Mouse (Mus musculus) megakaryocyte progenitor cell, adult 5-6 weeks (primary cell): ENCODE data around the gene Nphp4. TPM values are rescaled to one million over a fixed set of nuclear protein-coding genes. Genes with fewer than 3 reads are reported as not detected.
"Not testable (repeated sequence)": the region's sequence is repeated elsewhere in the genome, so short reads cannot be mapped to it uniquely, and the experiment has no call there.

Experiments
- ATAC-seq: replicated peaks from 2 replicates; pipeline ENCODE4 v1.8.0; 2016; ENCODE audit warnings: mild to moderate bottlenecking, moderate TSS enrichment, inconsistent platforms; ENCODE audit not compliant: poor library complexity
- total RNA-seq, 2 experiments: library from RNA; stranded (forward) in 1 of 2; stranded (reverse) in 1 of 2; fragments of 157-497, 149-512 nt in 1 of 2; fragments of 200-1000 nt in 1 of 2; gene quantifications; 2 replicates each; pipeline versions ENCODE4 v1.2.3 to v1.2.4; 2015 to 2017

The Nphp4 gene
- total RNA-seq, 2 experiments from 2014 or later, result 0.12 to 0.72 TPM

DNA sequence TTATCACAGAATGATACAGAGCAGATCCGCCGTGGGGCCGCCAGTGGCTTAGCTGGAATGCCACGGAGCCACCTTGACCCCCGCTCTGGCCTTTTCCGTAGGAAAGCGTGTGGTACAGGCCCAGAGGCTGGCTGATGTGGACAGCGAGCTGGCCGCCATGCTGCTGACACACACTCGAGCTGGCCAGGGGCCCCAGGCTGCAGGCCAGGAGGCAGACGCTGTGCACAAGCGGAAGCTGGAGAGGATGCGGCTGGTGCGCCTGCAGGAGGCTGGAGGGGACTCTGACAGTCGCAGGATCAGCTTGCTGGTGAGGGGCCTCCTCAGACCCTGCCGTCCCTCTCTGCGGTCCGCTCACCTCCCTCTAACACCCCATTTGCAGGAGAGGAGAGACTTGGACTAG, 77.9 kb downstream of the Nphp4 start:
- no peak for ATAC-seq

DNA sequence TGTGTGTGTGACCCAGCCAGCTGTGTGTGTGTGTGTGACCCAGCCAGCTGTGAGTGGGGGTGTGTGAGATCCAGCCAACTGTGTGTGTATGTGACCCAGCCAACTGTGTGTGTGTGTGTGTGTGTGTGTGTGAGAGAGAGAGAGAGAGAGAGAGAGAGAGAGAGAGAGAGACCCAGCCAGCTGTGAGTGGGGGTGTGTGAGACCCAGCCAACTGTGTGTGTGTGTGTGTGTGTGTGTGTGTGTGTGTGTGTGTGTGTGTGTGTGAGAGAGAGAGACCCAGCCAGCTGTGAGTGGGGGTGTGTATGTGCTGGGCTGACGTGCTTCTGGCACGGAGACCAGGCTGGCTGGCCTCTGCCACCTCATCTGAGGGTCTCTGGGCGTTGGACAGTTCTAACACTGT, 79.3 kb downstream of the Nphp4 start:
- not testable (repeated sequence) for ATAC-seq

DNA sequence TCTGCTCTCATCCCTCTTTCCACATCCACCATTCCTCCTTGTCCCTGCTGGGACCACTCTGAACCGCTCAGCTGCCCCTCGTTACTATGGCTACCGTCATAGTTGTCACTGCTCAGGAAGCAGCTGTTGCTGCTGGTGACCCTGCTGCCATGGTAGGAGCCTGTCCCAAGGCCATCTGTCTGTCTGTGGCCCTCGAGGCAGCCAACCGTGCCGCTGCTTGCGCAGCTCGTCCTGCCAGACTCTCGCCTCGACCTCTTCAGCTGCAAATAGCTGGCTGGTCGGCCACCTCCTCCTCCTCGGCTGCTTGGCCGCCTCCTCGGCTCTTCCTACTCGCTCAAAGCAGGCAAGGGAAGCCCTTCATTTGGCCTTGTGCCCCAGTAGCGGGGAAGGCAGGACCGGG, 81.7 kb downstream of the Nphp4 start:
- no peak for ATAC-seq

DNA sequence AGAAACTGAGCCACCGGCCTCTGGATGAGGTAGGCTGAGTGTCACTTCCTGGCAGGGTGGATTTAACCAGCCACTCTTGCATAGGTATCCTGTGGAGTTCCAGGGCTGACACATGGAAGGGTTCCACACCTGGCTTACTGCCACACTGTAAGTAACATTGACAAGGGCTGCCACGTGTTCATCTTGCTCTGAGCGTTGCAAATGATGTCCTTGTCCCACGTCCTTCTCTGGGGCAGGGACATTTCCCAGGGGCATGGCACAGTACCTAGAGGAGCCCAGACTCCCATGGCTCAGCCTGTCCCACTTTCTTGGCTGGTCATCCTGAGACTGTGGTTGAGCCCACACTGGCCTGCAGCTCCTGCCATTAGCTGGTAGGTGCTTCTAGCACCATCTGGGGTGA, 91.5 kb downstream of the Nphp4 start:
- no peak for ATAC-seq

DNA sequence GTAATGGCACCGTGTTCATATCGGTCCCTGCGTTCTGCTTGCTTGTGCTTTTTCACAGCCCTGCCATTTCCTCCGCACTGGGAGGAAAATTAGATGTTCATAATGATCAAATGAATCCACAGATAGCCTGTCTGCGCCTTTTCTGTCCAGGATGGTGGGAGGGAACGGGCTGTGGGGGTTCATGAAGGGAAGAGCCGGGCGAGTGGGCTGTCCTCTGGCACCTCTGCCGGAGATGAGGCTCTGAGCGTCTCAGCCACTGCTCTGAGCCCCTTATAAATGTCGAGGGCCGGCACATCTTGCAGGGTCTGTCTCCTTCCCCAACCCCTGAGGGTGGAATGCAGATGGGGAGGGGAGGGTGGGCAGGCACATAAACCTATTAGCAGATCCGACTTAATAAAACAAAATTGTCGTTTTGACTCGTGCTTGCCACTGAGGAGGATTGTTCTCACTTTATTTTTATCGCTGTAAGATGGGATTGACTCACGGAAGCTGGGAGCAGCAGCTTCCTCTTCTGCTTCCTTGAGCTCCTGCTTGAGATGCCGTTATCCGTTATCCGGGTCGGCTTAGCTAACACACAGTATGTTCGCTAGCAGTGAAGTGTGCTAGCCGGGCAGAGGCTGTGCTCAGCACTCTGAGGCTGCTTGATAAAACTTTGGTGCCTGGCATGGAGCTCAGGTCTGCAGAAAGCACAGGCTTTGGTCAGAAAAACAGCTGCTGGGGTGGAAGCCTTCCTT, 92.3 kb downstream of the Nphp4 start:
- ATAC-seq, result no peak

DNA sequence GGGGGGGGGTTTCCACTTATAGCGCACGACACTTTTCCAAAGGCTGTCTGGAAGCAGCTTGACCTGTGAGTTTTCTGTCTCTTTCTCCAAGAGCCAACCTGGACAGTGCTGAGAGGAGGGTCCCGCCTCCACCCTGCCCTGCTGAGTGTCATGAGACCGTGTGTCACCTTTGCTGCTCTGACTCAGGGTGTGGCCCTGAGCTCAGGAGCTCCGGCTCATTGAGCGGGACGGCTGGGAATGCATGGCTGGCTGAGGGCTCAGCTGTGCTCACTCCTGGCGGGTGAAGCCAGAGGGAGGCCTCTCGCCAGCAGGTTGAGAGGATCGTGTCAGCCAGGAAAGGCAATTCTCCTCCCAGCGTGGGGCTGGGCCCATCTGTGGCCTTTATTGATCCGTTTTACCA, 97.8 kb downstream of the Nphp4 start:
- ATAC-seq, result no peak

DNA sequence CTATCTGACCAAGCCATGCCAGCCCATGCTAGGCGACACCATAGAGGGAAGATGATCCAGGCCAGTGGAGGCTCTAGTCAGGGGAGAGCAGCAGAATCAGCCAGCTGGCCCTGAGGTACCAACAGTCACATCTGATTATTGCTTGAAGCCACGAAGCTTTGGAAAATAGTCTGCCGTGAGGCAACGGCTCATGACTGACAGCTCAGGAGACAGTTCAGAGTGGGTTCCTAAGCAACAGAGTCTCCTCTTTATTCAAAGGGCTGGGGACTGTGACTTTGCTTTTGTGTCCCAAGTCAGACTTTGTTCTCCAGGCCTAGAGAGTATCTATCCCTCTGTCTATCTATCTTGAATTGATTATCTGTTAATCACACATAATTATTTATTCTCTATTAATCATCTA, 100.3 kb downstream of the Nphp4 start:
- ATAC-seq, result no peak

DNA sequence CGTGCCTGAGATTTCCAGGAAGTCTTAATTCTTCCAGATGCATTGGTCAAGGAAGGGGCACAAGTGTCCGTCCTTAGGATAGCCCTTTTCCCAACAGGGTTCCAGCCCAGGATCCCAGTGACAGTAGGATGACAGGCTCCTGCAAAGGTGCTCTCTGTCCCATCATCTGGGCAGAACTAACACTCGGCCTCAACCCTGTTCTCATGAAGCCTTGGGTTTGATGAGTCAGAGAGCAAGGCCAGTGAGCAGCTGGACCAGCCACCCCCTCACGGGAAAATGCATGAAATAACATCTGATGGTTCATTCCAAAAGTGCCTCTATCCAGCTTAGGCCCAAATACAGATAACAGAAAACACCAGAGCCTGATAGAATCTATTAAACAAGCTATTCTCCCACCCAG, 103.5 kb downstream of the Nphp4 start:
- no peak for ATAC-seq

DNA sequence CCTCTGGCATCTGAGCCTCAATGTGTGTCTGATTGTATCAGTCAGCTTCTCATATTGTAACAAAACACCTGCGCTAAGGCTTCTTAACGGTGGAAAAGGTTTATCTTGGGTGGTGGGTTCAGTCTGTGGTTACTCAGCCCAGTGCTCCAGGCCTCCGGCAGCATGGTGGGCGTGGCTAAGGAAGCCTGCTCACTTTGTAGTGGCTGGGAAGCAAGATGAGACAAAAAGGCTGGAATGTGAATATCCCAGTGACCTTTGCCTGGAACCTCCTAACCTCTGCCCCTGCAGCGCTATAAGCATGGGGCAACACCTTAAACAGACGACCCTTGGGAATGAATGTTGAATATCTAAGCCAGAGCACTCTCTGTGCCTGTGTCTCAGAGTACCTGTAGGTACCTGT, 105.7 kb downstream of the Nphp4 start:
- no peak for ATAC-seq

DNA sequence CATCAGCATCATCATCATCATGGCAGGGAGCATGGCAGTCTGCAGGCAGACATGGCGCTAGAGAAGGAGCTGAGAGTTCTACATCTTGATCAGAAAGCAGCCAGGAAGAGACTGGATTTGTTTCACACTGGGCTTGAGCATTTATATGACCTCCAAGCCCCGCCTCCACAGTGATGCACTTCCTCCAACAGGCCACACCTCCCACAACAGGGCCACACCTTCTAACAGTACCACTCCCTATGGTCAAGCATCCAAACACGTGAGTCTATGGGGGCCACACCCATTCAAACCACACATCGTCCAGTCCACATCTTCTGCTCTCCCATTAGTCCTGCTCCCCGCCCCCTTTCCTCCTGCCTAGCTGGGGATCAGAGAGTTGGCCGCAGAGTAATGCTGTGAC, 107.1 kb downstream of the Nphp4 start:
- ATAC-seq, result no peak

DNA sequence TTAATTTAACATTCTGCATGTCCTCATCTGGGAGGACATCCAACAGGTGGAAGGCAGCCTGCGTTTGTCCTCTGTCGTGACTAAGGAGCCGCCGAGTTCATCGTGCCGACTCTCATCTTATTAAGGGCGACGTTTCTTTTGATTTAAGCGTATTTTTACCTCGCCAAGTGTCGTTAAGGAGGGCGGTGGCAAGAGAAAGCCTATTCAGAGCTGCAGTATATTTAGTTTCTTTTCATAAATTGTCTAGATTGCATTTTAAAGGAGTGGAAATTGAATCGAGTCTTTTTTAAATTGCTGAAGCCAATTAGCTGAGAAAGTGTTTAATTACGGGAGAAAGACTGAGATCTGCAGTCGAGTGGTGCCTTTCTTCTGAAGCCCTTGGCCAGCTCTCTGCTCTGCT, 109.0 kb downstream of the Nphp4 start:
- ATAC-seq, result no peak

DNA sequence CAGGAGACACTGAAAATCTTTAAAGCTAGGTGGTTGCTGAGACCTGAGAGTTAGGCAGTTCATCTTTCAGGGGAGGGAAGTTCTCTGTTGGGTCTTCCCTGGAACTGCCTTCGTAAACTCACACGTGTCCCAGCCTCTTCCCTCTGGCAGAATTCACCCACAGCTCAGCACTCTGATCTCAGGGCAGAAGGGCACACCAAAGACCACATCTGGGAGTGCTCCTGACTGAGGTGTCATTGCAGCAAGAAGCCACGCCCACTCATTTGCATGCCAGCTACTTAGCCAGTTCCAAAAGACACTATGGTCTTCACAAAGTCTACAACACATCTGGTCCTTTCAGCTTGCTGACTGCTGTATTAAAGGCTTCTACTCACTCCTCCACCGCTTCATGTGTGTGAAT, 109.7 kb downstream of the Nphp4 start:
- no peak for ATAC-seq

DNA sequence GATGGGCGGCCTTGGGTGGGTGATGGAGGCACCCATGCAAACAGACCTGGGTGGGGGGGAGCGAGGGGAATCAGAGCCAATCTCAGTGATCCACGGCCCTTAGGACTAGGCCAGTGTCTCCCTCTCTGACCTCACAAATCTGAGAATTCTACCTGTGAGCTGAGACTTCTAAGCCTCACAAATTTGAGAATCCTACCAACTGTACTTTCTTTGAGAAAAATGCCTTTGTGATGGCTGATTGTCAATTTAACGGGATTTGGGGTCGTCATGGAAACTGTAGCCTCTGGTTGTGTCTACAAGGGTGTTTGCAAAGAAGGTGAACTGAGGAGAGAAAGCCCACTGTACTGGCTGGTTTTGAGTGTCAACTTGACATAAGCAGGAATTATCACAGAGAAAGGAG, 127.8 kb downstream of the Nphp4 start:
- no peak for ATAC-seq

DNA sequence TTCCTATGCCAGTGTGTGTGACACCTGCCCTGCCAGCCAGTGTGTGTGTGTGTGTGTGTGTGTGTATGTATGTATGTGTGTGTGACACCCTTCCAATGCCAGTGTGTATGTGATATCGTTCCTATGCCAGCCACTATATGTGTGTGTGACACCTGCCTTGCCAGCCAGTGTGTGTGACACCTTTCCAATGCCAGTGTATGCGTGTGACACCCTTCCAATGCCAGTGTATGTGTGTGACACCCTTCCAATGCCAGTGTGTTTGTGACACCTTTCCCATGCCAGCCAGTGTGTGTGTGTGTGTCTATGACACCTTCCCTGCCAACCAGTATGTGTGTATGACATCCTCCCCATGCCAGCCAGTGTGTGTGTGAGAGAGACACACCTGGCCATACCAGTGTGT, 132.7 kb downstream of the Nphp4 start:
- ATAC-seq, result no peak

DNA sequence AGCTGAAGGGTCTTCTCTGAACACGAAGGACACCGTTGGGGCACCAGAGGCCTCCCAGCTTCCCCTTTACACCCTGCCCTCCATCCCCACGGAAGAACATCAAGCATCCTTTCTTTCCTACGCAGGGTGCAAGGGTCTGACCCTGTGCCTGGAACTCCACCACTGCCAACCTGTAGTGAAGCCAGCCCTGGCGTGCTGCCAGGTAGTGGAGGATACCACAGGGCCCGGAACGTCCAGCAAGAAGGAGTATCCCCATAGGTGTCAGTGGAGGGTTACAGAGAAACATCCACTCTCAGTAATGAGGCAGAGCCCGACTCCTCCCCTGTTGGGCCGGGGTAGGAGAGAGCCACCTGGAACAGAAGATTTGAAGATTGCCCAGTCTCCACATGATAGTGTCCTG, 133.5 kb downstream of the Nphp4 start:
- no peak for ATAC-seq

Other genes with a start within 250 kb of the Nphp4 start
- gene Gpr153, start 202.5 kb upstream of the Nphp4 start, total RNA-seq (2015), result 0.12 and 0.76 TPM in 2 replicates
- gene Gpr153, start 202.5 kb upstream of the Nphp4 start, total RNA-seq (2017), result not detected in 2 replicates
- gene Hes3, start 185.0 kb upstream of the Nphp4 start, total RNA-seq (2015), result not detected in 2 replicates
- gene Hes3, start 185.0 kb upstream of the Nphp4 start, total RNA-seq (2017), result not detected in 2 replicates
- gene Icmt, start 179.5 kb upstream of the Nphp4 start, total RNA-seq (2015), result 7.9 and 12.1 TPM in 2 replicates
- gene Icmt, start 179.5 kb upstream of the Nphp4 start, total RNA-seq (2017), result 11.5 and 14.8 TPM in 2 replicates
- 0.12 TPM in 1 of 2 replicates, not detected in the other for gene Rnf207, start 157.7 kb upstream of the Nphp4 start, total RNA-seq (2015)
- not detected in 2 replicates for gene Rnf207, start 157.7 kb upstream of the Nphp4 start, total RNA-seq (2017)
- 1,636 and 1,708 TPM in 2 replicates for gene Rpl22, start 151.0 kb upstream of the Nphp4 start, total RNA-seq (2015)
- gene Rpl22, start 151.0 kb upstream of the Nphp4 start, total RNA-seq (2017), result 3,182 and 3,570 TPM in 2 replicates
- gene Chd5, start 138.1 kb upstream of the Nphp4 start, total RNA-seq (2015), result not detected in 2 replicates
- gene Chd5, start 138.1 kb upstream of the Nphp4 start, total RNA-seq (2017), result 0.07 and 0.08 TPM in 2 replicates
- 39.8 and 46.3 TPM in 2 replicates for gene Kcnab2, start 1.2 kb downstream of the Nphp4 start, total RNA-seq (2015)
- 75.2 and 84.8 TPM in 2 replicates for gene Kcnab2, start 1.2 kb downstream of the Nphp4 start, total RNA-seq (2017)